Mouse (Mus musculus): ENCODE measurements around the gene Ccr1l1.
"Not testable (repeated sequence)": the region's sequence is repeated elsewhere in the genome, so short reads cannot be mapped to it uniquely, and the experiment has no call there.

Ccr1l1 gene

GRCm38 (mm10) chr9:123978308-123978707 lies at the start of gene Ccr1l1:
Gene Ccr1l1 (minus strand): TSS chr9:123978408.
- DNase-seq: no peak

- no peak for DNase-seq
Observed at GRCm38 (mm10) chr9:124021672-124022071, 43.5 kb upstream of the Ccr1l1 start, which contains the start of gene Ccr3. Gene Ccr3 (plus strand): TSS chr9:124021972.

- DNase-seq: no peak
Observed at GRCm38 (mm10) chr9:124019887-124020286, 41.7 kb upstream of the Ccr1l1 start.

- no peak for DNase-seq
Observed at GRCm38 (mm10) chr9:124016048-124016447, 37.8 kb upstream of the Ccr1l1 start.

GRCm38 (mm10) chr9:124014985-124015652 lies 36.9 kb upstream of the Ccr1l1 start:
- DNase-seq: no peak

- no peak for DNase-seq
Observed at GRCm38 (mm10) chr9:124013270-124013669, 35.1 kb upstream of the Ccr1l1 start.

GRCm38 (mm10) chr9:124012691-124013090 lies 34.5 kb upstream of the Ccr1l1 start:
- DNase-seq: no peak

GRCm38 (mm10) chr9:123999784-124000183 lies 21.6 kb upstream of the Ccr1l1 start:
- DNase-seq: no peak

- no peak for DNase-seq
Observed at GRCm38 (mm10) chr9:123997719-123998118, 19.5 kb upstream of the Ccr1l1 start.

GRCm38 (mm10) chr9:123991312-123991906 lies 13.2 kb upstream of the Ccr1l1 start:
- DNase-seq: no peak

- no peak for DNase-seq
Observed at GRCm38 (mm10) chr9:123989671-123990070, 11.5 kb upstream of the Ccr1l1 start.

GRCm38 (mm10) chr9:123986217-123986616 lies 8.0 kb upstream of the Ccr1l1 start:
- no peak for DNase-seq

GRCm38 (mm10) chr9:123984943-123985342 lies 6.7 kb upstream of the Ccr1l1 start:
- DNase-seq: no peak

GRCm38 (mm10) chr9:123982720-123983119 lies 4.5 kb upstream of the Ccr1l1 start:
- no peak for DNase-seq

- no peak for DNase-seq
Observed at GRCm38 (mm10) chr9:123981909-123982308, 3.7 kb upstream of the Ccr1l1 start.

- DNase-seq: not testable (repeated sequence)
Observed at GRCm38 (mm10) chr9:123980858-123981475, 2.8 kb upstream of the Ccr1l1 start.

- DNase-seq: no peak
Observed at GRCm38 (mm10) chr9:123976876-123977663, 1.1 kb downstream of the Ccr1l1 start.

- no peak for DNase-seq
Observed at GRCm38 (mm10) chr9:123975630-123976029, 2.6 kb downstream of the Ccr1l1 start.

GRCm38 (mm10) chr9:123968290-123968912 lies 9.8 kb downstream of the Ccr1l1 start, which contains the start of gene Ccr1:
Gene Ccr1 (minus strand): TSS chr9:123968692.
- no peak for DNase-seq

- DNase-seq: not testable (repeated sequence)
Observed at GRCm38 (mm10) chr9:123966858-123967495, 11.2 kb downstream of the Ccr1l1 start.

- DNase-seq: no peak
Observed at GRCm38 (mm10) chr9:123964776-123965175, 13.4 kb downstream of the Ccr1l1 start.

- DNase-seq: no peak
Observed at GRCm38 (mm10) chr9:123960161-123960560, 18.0 kb downstream of the Ccr1l1 start.
